Mouse (Mus musculus) gastrocnemius, adult 18-20 months (tissue): ENCODE measurements around the gene Zcchc14. TPM values are rescaled to one million over a fixed set of nuclear protein-coding genes. Genes with fewer than 3 reads are reported as not detected.

Experiments used
- DNase-seq: peaks from one replicate; pipeline ENCODE4 v3.0.0; 2021; ENCODE audit warnings: low spot score
- total RNA-seq, 2 experiments: library from RNA; stranded (reverse); gene quantifications; 2 replicates each; pipeline ENCODE4 v1.2.3; 2021

Zcchc14 gene
- total RNA-seq, 2 experiments from 2014 or later: 15.6 to 17.1 TPM

DNA sequence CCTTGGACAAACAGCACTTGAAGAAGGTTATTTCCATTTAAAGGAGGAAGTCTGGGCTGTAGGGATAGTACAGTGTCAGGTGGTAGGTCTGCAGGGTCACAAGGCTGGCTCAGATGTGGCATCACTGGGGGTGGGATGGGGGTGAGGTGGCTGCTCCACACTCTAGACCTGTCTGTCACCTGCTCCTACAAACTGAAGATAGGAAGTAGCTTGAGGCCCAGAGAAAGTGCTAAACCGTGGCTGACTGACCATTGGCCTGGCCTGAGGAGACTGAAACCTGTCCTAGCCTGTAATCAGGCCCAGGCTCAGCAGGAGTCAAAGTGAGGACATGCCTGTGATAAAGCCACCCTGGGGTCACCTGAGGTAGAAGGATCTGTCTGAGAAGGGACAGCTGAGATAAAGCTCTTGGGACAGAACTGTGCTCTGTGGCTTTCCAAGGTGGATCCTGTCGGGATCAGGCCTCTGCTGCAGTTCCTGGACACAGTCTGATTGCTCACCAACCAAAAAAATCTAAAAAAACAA, 63.4 kb downstream of the Zcchc14 start:
- no peak for DNase-seq

- DNase-seq: no peak
These were observed 64.0 kb downstream of the Zcchc14 start for GRCm38 (mm10) chr8:121588750-121589149.

- peak; percentile 100 for DNase-seq
These were observed 67.4 kb downstream of the Zcchc14 start for GRCm38 (mm10) chr8:121585159-121585825.

DNA sequence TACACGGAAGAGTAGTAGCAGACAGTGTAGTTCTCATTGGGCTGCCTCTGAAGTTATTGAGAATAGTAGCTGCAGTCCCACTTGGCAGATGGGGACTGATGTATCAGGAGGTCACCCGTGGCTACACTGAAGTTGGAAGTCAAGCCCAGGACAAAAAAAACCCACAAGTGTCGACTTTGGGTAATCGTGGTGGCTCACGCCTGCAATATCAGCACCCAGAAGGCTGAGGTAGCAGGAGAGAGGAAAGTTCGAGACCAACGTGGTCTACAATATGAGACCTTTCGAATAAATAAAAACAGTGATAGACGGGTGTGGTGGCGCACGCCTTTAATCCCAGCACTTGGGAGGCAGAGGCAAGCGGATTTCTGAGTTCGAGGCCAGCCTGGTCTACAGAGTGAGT, 68.0 kb downstream of the Zcchc14 start:
- no peak for DNase-seq

GRCm38 (mm10) chr8:121583653-121584052, 69.0 kb downstream of the Zcchc14 start:
- DNase-seq: peak; percentile 83

DNA sequence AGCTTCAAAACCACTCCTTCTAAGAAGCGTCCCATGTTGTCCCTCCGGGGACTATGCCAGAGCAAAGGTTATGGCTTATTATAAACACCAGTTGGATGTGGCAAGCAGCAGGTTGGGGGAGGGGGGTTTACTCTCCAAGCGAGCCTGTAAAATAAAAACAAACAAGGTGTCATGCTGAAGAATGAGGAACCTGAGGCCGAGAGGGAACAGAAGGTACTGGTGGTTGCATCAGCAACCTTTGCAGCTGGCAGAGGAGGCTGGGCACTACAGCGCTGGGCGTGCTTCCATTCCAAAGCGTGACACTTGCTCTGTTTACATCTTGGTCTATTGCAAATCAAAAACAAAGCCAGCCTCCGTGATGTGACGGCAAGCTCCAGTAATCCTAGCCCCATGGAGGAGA, 72.2 kb downstream of the Zcchc14 start:
- DNase-seq: peak; percentile 67

- peak; percentile 94 for DNase-seq
These were observed 73.8 kb downstream of the Zcchc14 start, which contains the start of gene Fbxo31 for GRCm38 (mm10) chr8:121578676-121579451. Gene Fbxo31 (minus strand): TSS chr8:121578806.

- DNase-seq: no peak
These were observed 74.7 kb downstream of the Zcchc14 start for GRCm38 (mm10) chr8:121577751-121578675.

DNA sequence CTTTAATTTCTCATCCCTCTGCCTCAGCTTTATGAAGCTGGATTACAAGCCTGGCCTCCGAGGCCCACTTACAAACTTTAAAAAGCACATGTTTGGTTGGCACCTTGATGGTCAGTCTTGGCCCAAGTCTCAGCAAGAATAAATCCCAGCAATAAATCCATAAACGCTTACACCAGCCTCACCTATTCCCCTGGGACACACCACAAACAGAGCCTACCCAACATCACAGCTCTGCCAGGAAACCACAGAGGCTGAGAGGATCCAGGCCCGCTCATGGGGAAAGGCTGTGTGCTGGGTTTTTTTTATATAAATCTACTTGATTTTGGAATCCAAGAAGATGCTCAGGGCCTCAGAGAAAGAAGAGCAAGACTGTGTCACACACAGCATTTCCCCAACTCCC, 77.0 kb downstream of the Zcchc14 start:
- no peak for DNase-seq

GRCm38 (mm10) chr8:121573275-121573674, 79.4 kb downstream of the Zcchc14 start:
- DNase-seq: peak; percentile 90

DNA sequence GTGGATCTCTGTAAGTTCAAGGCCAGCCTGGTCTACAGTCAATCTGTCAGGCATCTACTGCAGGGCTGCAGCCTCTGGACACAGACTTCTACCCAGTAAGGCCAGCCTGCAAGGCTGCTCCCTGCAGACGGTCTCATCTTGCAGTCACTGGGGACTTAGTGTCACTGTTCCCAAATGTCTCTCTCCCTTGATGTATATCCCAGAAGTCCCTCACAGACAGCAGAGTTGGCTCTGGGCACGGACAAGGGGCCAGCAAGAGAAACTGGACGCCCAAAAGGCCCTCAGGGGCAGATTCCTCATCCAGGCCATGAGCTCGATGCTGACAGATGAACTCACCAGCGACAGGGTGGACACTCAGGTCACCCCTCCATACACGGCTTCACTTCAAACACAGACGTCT, 80.6 kb downstream of the Zcchc14 start:
- DNase-seq: peak; percentile 64

DNA sequence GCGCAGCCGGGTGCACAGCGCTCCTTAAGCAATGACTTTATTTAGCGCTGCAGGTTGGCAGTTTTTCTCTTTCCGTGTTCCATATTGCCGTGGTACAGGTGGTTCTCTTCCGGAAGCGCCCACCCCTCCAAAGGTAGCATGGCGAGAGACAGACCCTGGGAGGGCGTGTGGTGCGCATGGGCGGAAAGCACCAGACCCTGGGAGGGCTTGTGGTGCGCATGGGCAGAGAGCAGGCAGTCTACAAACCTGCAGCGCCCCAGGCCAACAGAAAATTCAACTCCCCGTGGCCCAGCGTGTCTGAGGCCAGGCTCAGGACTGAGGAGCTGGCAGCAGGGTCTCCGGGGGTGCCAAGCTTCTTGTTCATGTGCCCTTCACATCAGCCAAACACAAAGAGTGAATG, 81.9 kb downstream of the Zcchc14 start:
- no peak for DNase-seq

- DNase-seq: peak; percentile 70
These were observed 82.4 kb downstream of the Zcchc14 start for GRCm38 (mm10) chr8:121570335-121570734.

GRCm38 (mm10) chr8:121568321-121568720, 84.4 kb downstream of the Zcchc14 start:
- no peak for DNase-seq

GRCm38 (mm10) chr8:121563701-121564100, 89.0 kb downstream of the Zcchc14 start:
- no peak for DNase-seq

DNA sequence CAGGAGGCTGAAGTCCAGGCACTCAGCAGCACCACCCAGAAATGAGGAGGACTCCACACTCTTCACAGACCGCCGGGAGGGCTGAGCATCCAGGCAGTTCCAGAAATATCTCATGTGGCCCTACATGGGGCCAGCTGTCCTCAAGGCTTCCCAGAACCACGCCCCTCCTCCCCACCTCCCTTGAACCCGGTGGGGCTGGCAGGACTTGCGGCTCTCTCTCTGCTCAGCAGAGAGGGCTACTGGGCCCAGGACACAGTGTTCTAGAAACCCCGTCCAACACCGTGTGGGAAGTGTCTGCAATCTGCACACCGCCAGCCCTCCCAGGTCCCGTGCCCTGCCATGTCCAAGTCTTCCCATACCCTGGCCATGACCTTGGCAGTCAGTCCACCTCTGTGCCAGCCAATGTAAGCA, 89.8 kb downstream of the Zcchc14 start:
- peak; percentile 95 for DNase-seq

GRCm38 (mm10) chr8:121561636-121562345, 90.9 kb downstream of the Zcchc14 start:
- peak; percentile 86 for DNase-seq

DNA sequence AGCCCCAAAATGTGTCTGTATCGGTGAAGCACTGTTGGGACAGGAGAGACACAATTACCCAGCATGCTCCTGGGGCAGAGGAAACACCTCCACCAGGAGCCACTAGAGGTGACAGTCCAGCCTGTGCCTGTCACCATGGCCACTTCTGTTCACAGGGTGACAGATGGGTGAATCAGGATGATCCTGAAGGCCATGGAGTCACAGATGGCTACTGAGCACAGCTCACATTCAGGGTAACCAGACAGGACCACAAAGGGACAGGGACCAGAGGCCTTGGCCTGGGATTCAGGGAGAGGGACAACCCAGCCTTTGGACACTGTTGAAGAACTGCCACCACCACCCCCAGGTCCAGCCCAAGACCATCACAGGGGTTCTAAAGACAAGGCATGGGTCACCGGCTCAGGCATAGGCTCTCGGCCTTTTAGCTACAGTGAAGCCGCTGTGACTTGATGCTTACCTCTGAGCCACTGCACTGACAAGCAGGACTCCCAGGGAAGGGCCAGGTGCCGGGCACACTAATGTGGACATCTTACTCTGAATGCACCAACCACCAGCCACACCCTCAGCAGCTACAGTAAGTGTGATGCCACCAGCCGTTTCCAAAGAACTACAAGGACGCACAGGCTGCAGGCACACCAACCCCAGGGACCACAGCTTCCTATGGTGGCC, 92.1 kb downstream of the Zcchc14 start:
- DNase-seq: no peak

GRCm38 (mm10) chr8:121559801-121560200, 92.9 kb downstream of the Zcchc14 start:
- DNase-seq: no peak

- DNase-seq: no peak
These were observed 94.2 kb downstream of the Zcchc14 start for GRCm38 (mm10) chr8:121558538-121558937.
